Mouse (Mus musculus): Measurements from ENCODE around the gene Gm6902. TPM values are rescaled to one million over a fixed set of nuclear protein-coding genes. Genes with fewer than 3 reads are reported as not detected.
"Not testable (repeated sequence)": the region's sequence is repeated elsewhere in the genome, so short reads cannot be mapped to it uniquely, and the experiment has no call there.

Gene Gm6902
- polyA plus RNA-seq (2014; fragmentation: Nextera tagmentation; extraction: Ambion mirVana): not detected in 2 replicates

GRCm38 (mm10) chr7:23278800-23279199 lies at the start of gene Gm6902:
Gene Gm6902 (minus strand): TSS chr7:23278900.
- not testable (repeated sequence) for H3K27ac ChIP-seq (ENCODE audit: low read depth, low read length); H3K27me3 ChIP-seq (replicated peaks; ENCODE audit: control insufficient read depth, insufficient read depth, low read length); H3K4me3 ChIP-seq (ENCODE audit: low read depth, low read length); H3K36me3 ChIP-seq (ENCODE audit: control insufficient read depth, insufficient read depth, low read length); H3K4me2 ChIP-seq; H3K9ac ChIP-seq (ENCODE audit: low read depth, low read length); ATAC-seq (replicated peaks; ENCODE audit: low FRiP score); H3K9me3 ChIP-seq (ENCODE audit: control insufficient read depth, low read length); H3K4me1 ChIP-seq (replicated peaks; ENCODE audit: control insufficient read depth, insufficient read depth, low read length); DNase-seq (ENCODE audit: low spot score)
- no CpG with 5 or more reads among the region's 2 CpGs for WGBS

- not testable (repeated sequence) for H3K4me3 ChIP-seq (ENCODE audit: low read depth, low read length); H3K4me2 ChIP-seq; H3K36me3 ChIP-seq (ENCODE audit: control insufficient read depth, insufficient read depth, low read length); H3K9ac ChIP-seq (ENCODE audit: low read depth, low read length); DNase-seq (ENCODE audit: low spot score); H3K27me3 ChIP-seq (replicated peaks; ENCODE audit: control insufficient read depth, insufficient read depth, low read length); H3K4me1 ChIP-seq (replicated peaks; ENCODE audit: control insufficient read depth, insufficient read depth, low read length); ATAC-seq (replicated peaks; ENCODE audit: low FRiP score); H3K27ac ChIP-seq (ENCODE audit: low read depth, low read length); H3K9me3 ChIP-seq (ENCODE audit: control insufficient read depth, low read length)
- WGBS: 87% methylated on average over 3 of the region's 3 CpGs
Measured at GRCm38 (mm10) chr7:23300892-23301291, 22.2 kb upstream of the Gm6902 start, which contains the start of gene Nlrp4e. Gene Nlrp4e (plus strand): TSS chr7:23301192.

GRCm38 (mm10) chr7:23251582-23251981 lies 27.1 kb downstream of the Gm6902 start, which contains the start of gene Vmn1r166:
Gene Vmn1r166 (minus strand): TSS chr7:23251682.
- H3K27ac ChIP-seq (ENCODE audit: low read depth, low read length); H3K4me1 ChIP-seq (replicated peaks; ENCODE audit: control insufficient read depth, insufficient read depth, low read length); H3K9ac ChIP-seq (ENCODE audit: low read depth, low read length); H3K36me3 ChIP-seq (ENCODE audit: control insufficient read depth, insufficient read depth, low read length); H3K27me3 ChIP-seq (replicated peaks; ENCODE audit: control insufficient read depth, insufficient read depth, low read length); ATAC-seq (replicated peaks; ENCODE audit: low FRiP score); H3K4me2 ChIP-seq; DNase-seq (ENCODE audit: low spot score); H3K4me3 ChIP-seq (ENCODE audit: low read depth, low read length); H3K9me3 ChIP-seq (ENCODE audit: control insufficient read depth, low read length): not testable (repeated sequence)
- no CpG with 5 or more reads among the region's 2 CpGs for WGBS

Other genes with a start within 250 kb of the Gm6902 start
- not detected in 2 replicates for gene Vmn1r163, start 223.4 kb downstream of the Gm6902 start, polyA plus RNA-seq (2014; fragmentation: Nextera tagmentation; extraction: Ambion mirVana)
- not detected in 2 replicates for gene Gm8720, start 211.4 kb downstream of the Gm6902 start, polyA plus RNA-seq (2014; fragmentation: Nextera tagmentation; extraction: Ambion mirVana)
- not detected in 2 replicates for gene Gm10662, start 134.4 kb downstream of the Gm6902 start, polyA plus RNA-seq (2014; fragmentation: Nextera tagmentation; extraction: Ambion mirVana)
- gene Vmn1r165, start 61.6 kb downstream of the Gm6902 start, polyA plus RNA-seq (2014; fragmentation: Nextera tagmentation; extraction: Ambion mirVana): not detected in 2 replicates
- gene Vmn1r166, start 27.2 kb downstream of the Gm6902 start, polyA plus RNA-seq (2014; fragmentation: Nextera tagmentation; extraction: Ambion mirVana): not detected in 2 replicates
- not detected in 2 replicates for gene Nlrp4e, start 22.3 kb upstream of the Gm6902 start, polyA plus RNA-seq (2014; fragmentation: Nextera tagmentation; extraction: Ambion mirVana)
- gene Nlrp5, start 107.0 kb upstream of the Gm6902 start, polyA plus RNA-seq (2014; fragmentation: Nextera tagmentation; extraction: Ambion mirVana): not detected in 2 replicates
- gene Vmn1r167, start 228.3 kb upstream of the Gm6902 start, polyA plus RNA-seq (2014; fragmentation: Nextera tagmentation; extraction: Ambion mirVana): not detected in 2 replicates

Measured in liver, embryonic 11.5 days (tissue).